Mouse (Mus musculus) layer of hippocampus, adult 18-20 months (tissue): Measurements from ENCODE around the gene 6030408B16Rik. TPM values are rescaled to one million over a fixed set of nuclear protein-coding genes. Genes with fewer than 3 reads are reported as not detected.

Experiments
- total RNA-seq, 2 experiments: library from RNA; stranded (reverse); gene quantifications; 2 replicates each; pipeline ENCODE4 v1.2.3; 2021

Gene 6030408B16Rik
- total RNA-seq, 2 experiments from 2014 or later = 0.27 to 0.66 TPM

Other genes starting within 250 kb of the 6030408B16Rik start
- gene Gm47841, start 245.8 kb upstream of the 6030408B16Rik start, total RNA-seq = not detected
- gene Fignl2, start 214.6 kb upstream of the 6030408B16Rik start, total RNA-seq = 1 to 10 TPM; 1.3 to 1.6 TPM
- not detected for gene Ankrd33, start 177.5 kb upstream of the 6030408B16Rik start, total RNA-seq
- gene Acvrl1, start 164.7 kb upstream of the 6030408B16Rik start, total RNA-seq = 1 to 10 TPM; 9.7 to 9.9 TPM
- 10 to 100 TPM; 88.8 to 90.3 TPM for gene Acvr1b, start 119.1 kb upstream of the 6030408B16Rik start, total RNA-seq
- gene Grasp, start 69.0 kb upstream of the 6030408B16Rik start, total RNA-seq = 10 to 100 TPM; 75.9 to 86.7 TPM
- gene Nr4a1, start 38.9 kb upstream of the 6030408B16Rik start, total RNA-seq = 100 to 1,000 TPM in 1 of 2 experiments, 10 to 100 TPM in 1; 87.1 to 105 TPM
- 10 to 100 TPM; 53.2 to 57.5 TPM for gene Atg101, start 8.9 kb upstream of the 6030408B16Rik start, total RNA-seq
- under 1 TPM; 0.25 to 0.40 TPM for gene Krt80, start 77.0 kb downstream of the 6030408B16Rik start, total RNA-seq
- gene Krt7, start 117.8 kb downstream of the 6030408B16Rik start, total RNA-seq = not detected
- gene Krt87, start 145.6 kb downstream of the 6030408B16Rik start, total RNA-seq = under 1 TPM; 0.18 to 0.40 TPM
- not detected for gene Krt88, start 154.5 kb downstream of the 6030408B16Rik start, total RNA-seq
- not detected for gene Krt81, start 170.5 kb downstream of the 6030408B16Rik start, total RNA-seq
- under 1 TPM in 1 of 2 experiments, not detected in 1; 0.15 TPM for gene Krt86, start 180.3 kb downstream of the 6030408B16Rik start, total RNA-seq
- gene Krt83, start 198.3 kb downstream of the 6030408B16Rik start, total RNA-seq = not detected
- not detected for gene Gm49425, start 224.0 kb downstream of the 6030408B16Rik start, total RNA-seq
- not detected for gene Krt84, start 239.6 kb downstream of the 6030408B16Rik start, total RNA-seq